Comparison of ENCODE assay signal across 9 mouse cellular contexts in the genomic region with DNA sequence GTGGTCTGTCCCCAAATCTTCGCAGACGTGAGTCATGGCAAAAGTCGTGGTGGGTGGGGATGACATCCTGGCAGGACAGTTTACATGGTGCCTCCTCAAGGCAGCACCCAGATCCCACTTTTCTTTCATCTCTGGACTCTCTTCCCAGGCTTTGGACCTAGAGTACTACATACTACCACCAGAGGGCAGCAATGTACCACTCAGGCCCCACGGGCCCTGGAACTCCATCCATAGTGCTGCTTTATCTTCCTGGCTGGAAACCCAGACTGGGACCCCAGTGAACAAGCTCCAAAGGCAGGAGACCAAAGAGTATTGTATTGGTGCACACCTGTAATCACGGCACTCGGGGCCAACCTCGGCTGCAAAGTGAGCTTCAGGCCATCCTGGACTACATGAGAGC. TPM values are rescaled to one million over a fixed set of nuclear protein-coding genes. Genes with fewer than 3 reads are reported as not detected.
A peak's percentile ranks its signal among the peaks of the same experiment; 100 is the strongest.
DNase-seq lines count a peak whose midpoint lies in the region; ATAC-seq and TF ChIP-seq lines count a peak whose summit lies in the region.
"Had no signal": no experiment of that assay in that cellular context is flagged by ENCODE, and none has a peak within 500 bp of the region (broad histone marks: within the 10 kb centered on the region; RNA-seq: fewer than 3 reads in every experiment).

No protein-coding gene starts in this region.

- no peak overlapping the region for H3K4me3 ChIP-seq in cortical plate, adult 2 months (ENCODE audit: insufficient read depth, low read length)
- no peak overlapping the region for H3K4me3 ChIP-seq in liver, adult 2 months (ENCODE audit: insufficient read depth, low read depth, low read length)
- no peak overlapping the region for H3K4me3 ChIP-seq in neural tube, embryonic 11.5 days (ENCODE audit: low read depth, low read length)
- no peak overlapping the region for H3K4me3 ChIP-seq in thymus, adult 2 months (ENCODE audit: control insufficient read depth, insufficient read depth, low read length)
- H3K4me3 ChIP-seq: erythroblast, embryonic 14.5 days had no signal

- no peak overlapping the region for H3K9ac ChIP-seq in liver, adult 2 months (ENCODE audit: low read depth, low read length)
- no peak overlapping the region for H3K9ac ChIP-seq in neural tube, embryonic 11.5 days (ENCODE audit: low read length)

- peak; percentile 40; the same call in 1 of the 2 replicates for ATAC-seq in neural tube, embryonic 11.5 days (ENCODE audit: insufficient read depth, low FRiP score, low TSS enrichment)

- TF ChIP-seq CTCF in cortical plate, adult 2 months (IDR thresholded peaks at IDR 0.05; ENCODE audit: extremely low read depth, insufficient read depth, low read length) = peak; percentile 92
- peak; percentile 87 for TF ChIP-seq CTCF in liver, adult 2 months (IDR thresholded peaks at IDR 0.05; ENCODE audit: low read depth, low read length)
- TF ChIP-seq CTCF in thymus, adult 2 months (IDR thresholded peaks at IDR 0.05; ENCODE audit: borderline replicate concordance, control insufficient read depth, extremely low read depth, insufficient read depth, low read length, poor library complexity) = peak; percentile 72; the same call in 1 of the 2 replicates

- H3K79me2 ChIP-seq in liver, adult 2 months (ENCODE audit: control insufficient read depth, insufficient read depth, low read length) = peaks cover 10% of the 10 kb centered on the region; the same call in 1 of the 2 replicates

- DNase-seq in A20 (ENCODE audit: low read depth, low spot score) (peak; percentile 73), ZHBTc4 (ENCODE audit: low read depth, low spot score) (peak; percentile 83)
- DNase-seq in gastrocnemius, postnatal 10 days = peak; percentile 53
- DNase-seq in kidney, adult 8-10 months = peak; percentile 51 to 69
- DNase-seq in liver, adult 2 months (ENCODE audit: extremely low read depth, low read depth, low spot score) = peak; percentile 25
- peak; percentile 81 for DNase-seq in neural tube, embryonic 11.5 days (ENCODE audit: low spot score)
- DNase-seq in thymus, adult 2 months = peak; percentile 44

- H3K27ac ChIP-seq in cortical plate, adult 2 months (ENCODE audit: insufficient read depth, low read length) = no peak overlapping the region
- no peak overlapping the region for H3K27ac ChIP-seq in liver, adult 2 months (replicated peaks; ENCODE audit: insufficient read depth, low read depth, low read length)
- no peak overlapping the region for H3K27ac ChIP-seq in neural tube, embryonic 11.5 days (ENCODE audit: low read depth, low read length)
- no peak overlapping the region for H3K27ac ChIP-seq in thymus, adult 2 months (ENCODE audit: control insufficient read depth, insufficient read depth, low read length)

- 27% methylated on average over 7 of the region's 7 CpGs for WGBS in liver, adult 2 months
- WGBS in neural tube, embryonic 11.5 days = 30% methylated on average over 7 of the region's 7 CpGs
- WGBS in thymus, adult 2 months = 40% methylated on average over 7 of the region's 7 CpGs

- no peak for TF ChIP-seq POLR2A in cortical plate, adult 2 months (IDR thresholded peaks at IDR 0.05; ENCODE audit: extremely low read depth, insufficient read depth, low read length)
- TF ChIP-seq POLR2A in liver, adult 2 months (IDR thresholded peaks at IDR 0.05; ENCODE audit: extremely low read depth, insufficient read depth, low read length) = no peak
- no peak for TF ChIP-seq POLR2A in thymus, adult 2 months (IDR thresholded peaks at IDR 0.05; ENCODE audit: control insufficient read depth, extremely low read depth, insufficient read depth, low read length, poor library complexity)

- no peak overlapping the region for H3K4me2 ChIP-seq in neural tube, embryonic 11.5 days (ENCODE audit: low read depth)

- H3K36me3 ChIP-seq in liver, adult 2 months (ENCODE audit: control insufficient read depth, insufficient read depth, low read length) = no peaks in the 10 kb centered on the region
- H3K36me3 ChIP-seq in neural tube, embryonic 11.5 days (ENCODE audit: control insufficient read depth, insufficient read depth, low read length) = peaks cover under 1% of the 10 kb centered on the region; the same call in 1 of the 2 replicates
- H3K36me3 ChIP-seq in thymus, adult 2 months (ENCODE audit: control insufficient read depth, insufficient read depth, low read length) = no peaks in the 10 kb centered on the region

- H3K9me3 ChIP-seq in neural tube, embryonic 11.5 days (ENCODE audit: control insufficient read depth, low read length) = no peaks in the 10 kb centered on the region

- no peaks in the 10 kb centered on the region for H3K27me3 ChIP-seq in liver, adult 2 months (ENCODE audit: control insufficient read depth, insufficient read depth, low read length)
- H3K27me3 ChIP-seq in neural tube, embryonic 11.5 days (ENCODE audit: control insufficient read depth, insufficient read depth, low read length) = no peaks in the 10 kb centered on the region
- no peaks in the 10 kb centered on the region for H3K27me3 ChIP-seq in thymus, adult 2 months (ENCODE audit: control insufficient read depth, insufficient read depth, low read length)

- H3K4me1 ChIP-seq in cortical plate, adult 2 months (ENCODE audit: control insufficient read depth, insufficient read depth, low read length) = peaks cover 3% of the 10 kb centered on the region; the same call in 1 of the 2 replicates
- H3K4me1 ChIP-seq in liver, adult 2 months (ENCODE audit: control insufficient read depth, insufficient read depth, low read length) = peaks cover 9% of the 10 kb centered on the region
- H3K4me1 ChIP-seq in neural tube, embryonic 11.5 days (ENCODE audit: control insufficient read depth, insufficient read depth, low read length) = peaks cover 6% of the 10 kb centered on the region
- H3K4me1 ChIP-seq in thymus, adult 2 months (replicated peaks; ENCODE audit: control insufficient read depth, insufficient read depth, low read length) = peaks cover 6% of the 10 kb centered on the region

RNA-seq across cellular contexts. Expression of gene Prkrip1, which starts 3.1 kb away (rescaled TPM):
- polyA plus RNA-seq in cortical plate, adult 2 months (2012; rRNA removed) = 35.0 and 36.0 TPM in 2 replicates
- total RNA-seq in gastrocnemius, postnatal 10 days (2021) = 10 to 100 TPM; 26.9 to 28.2 TPM
- 2.0 and 2.1 TPM in 2 replicates for total RNA-seq in liver, adult 2 months (2014; rRNA removed)
- polyA plus RNA-seq in liver, adult 2 months (2012; rRNA removed) = 3.2 and 4.8 TPM in 2 replicates
- 76.5 and 76.8 TPM in 2 replicates for polyA plus RNA-seq in neural tube, embryonic 11.5 days (2014; fragmentation: Nextera tagmentation; extraction: Ambion mirVana)
- 15.9 and 20.7 TPM in 2 replicates for polyA plus RNA-seq in thymus, adult 2 months (2012; rRNA removed)

RNA-seq across cellular contexts. Expression of gene Orai2, which starts 31.3 kb away (rescaled TPM):
- 54.6 and 73.6 TPM in 2 replicates for polyA plus RNA-seq in cortical plate, adult 2 months (2012; rRNA removed)
- 1 to 10 TPM; 4.9 to 7.8 TPM for total RNA-seq in gastrocnemius, postnatal 10 days (2021)
- total RNA-seq in liver, adult 2 months (2014; rRNA removed) = 1.1 and 1.5 TPM in 2 replicates
- polyA plus RNA-seq in liver, adult 2 months (2012; rRNA removed) = 0.77 and 1.4 TPM in 2 replicates
- 7.6 and 10.6 TPM in 2 replicates for polyA plus RNA-seq in neural tube, embryonic 11.5 days (2014; fragmentation: Nextera tagmentation; extraction: Ambion mirVana)
- 276 and 292 TPM in 2 replicates for polyA plus RNA-seq in thymus, adult 2 months (2012; rRNA removed)

RNA-seq across cellular contexts. Expression of gene Sh2b2, which starts 44.5 kb away (rescaled TPM):
- polyA plus RNA-seq in cortical plate, adult 2 months (2012; rRNA removed) = 8.4 and 9.2 TPM in 2 replicates
- 10 to 100 TPM; 10.3 to 11.5 TPM for total RNA-seq in gastrocnemius, postnatal 10 days (2021)
- 0.65 and 1.4 TPM in 2 replicates for total RNA-seq in liver, adult 2 months (2014; rRNA removed)
- polyA plus RNA-seq in liver, adult 2 months (2012; rRNA removed) = 3.3 and 6.1 TPM in 2 replicates
- polyA plus RNA-seq in neural tube, embryonic 11.5 days (2014; fragmentation: Nextera tagmentation; extraction: Ambion mirVana) = 16.3 and 17.3 TPM in 2 replicates
- polyA plus RNA-seq in thymus, adult 2 months (2012; rRNA removed) = 16.1 and 20.7 TPM in 2 replicates

Comparison
In these comparisons a context has a peak if more than half of its experiments do, and no peak if none do; other contexts are left out.
1. DNase-seq: peak in every context shown above with its lines; median percentile 83 in ZHBTc4; 81 in neural tube, embryonic 11.5 days; 73 in A20; 60 in kidney, adult 8-10 months; 53 in gastrocnemius, postnatal 10 days; 44 in thymus, adult 2 months; 25 in liver, adult 2 months.